Mouse (Mus musculus) liver, postnatal 0 days (tissue): ENCODE measurements around the gene Pamr1.

Experiments used
- CTCF ChIP-seq: sonication (generic); IDR thresholded peaks from 2 replicates; pipeline ENCODE4 v1.5.1; 2016; ENCODE audit warnings: antibody characterized with exemption, low read depth
- EP300 ChIP-seq: IDR thresholded peaks from 2 replicates; pipeline ENCODE4 v1.6.1; 2016; ENCODE audit warnings: antibody characterized with exemption, low read depth, mild to moderate bottlenecking

DNA sequence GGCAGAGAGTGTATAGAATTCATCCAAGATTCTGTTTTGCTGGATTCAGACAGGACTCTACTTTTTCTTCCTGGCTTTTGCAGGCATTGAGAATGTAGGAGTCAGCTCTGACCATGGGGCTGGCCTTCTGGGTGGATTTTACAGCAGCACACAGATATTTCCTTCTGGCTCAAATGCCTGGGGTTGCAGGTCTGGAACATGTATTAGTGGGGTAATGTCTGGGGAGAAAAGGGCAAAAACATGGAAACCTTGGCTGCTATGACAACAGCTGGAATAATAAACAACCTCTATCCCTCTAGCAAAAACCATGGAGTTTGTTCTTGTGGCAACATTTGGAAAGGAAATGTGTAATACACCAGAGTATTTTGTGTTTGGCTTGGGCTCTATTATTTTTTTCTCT is 29.9 kb upstream of the Pamr1 start:
- TF ChIP-seq CTCF (no peak), EP300 (no peak)
